Mouse (Mus musculus) hindbrain, embryonic 10.5 days (tissue): ENCODE measurements at regions not wholly inside any gene's neighbourhood (a gene's known extent, or its start where the extent isn't known, plus 50 kb on each side); places are given as distances from the start of the nearest gene placed in this dataset.

Experiments
- DNase-seq: peaks from one replicate; pipeline ENCODE4 v3.0.0-alpha.2; 2017; ENCODE audit warnings: low spot score
- H3K27ac ChIP-seq: fragments of 300-500 bp; sonication (generic); 2 replicates; pipeline ENCODE4 v1.5.1; 2016; ENCODE audit warnings: mild to moderate bottlenecking, moderate library complexity
- H3K27me3 ChIP-seq: fragments of 300-500 bp; sonication (generic); 2 replicates; pipeline ENCODE4 v1.6.1; 2016; ENCODE audit warnings: mild to moderate bottlenecking; ENCODE audit not compliant: poor library complexity, insufficient read depth, severe bottlenecking
- H3K36me3 ChIP-seq: fragments of 300-500 bp; sonication (generic); 2 replicates; pipeline ENCODE4 v1.6.1; 2016; ENCODE audit warnings: mild to moderate bottlenecking, moderate library complexity
- H3K4me1 ChIP-seq: fragments of 300-500 bp; sonication (generic); replicated peaks from 2 replicates; pipeline ENCODE4 v1.6.1; 2016; ENCODE audit warnings: mild to moderate bottlenecking
- H3K4me3 ChIP-seq: fragments of 300-500 bp; sonication (generic); 2 replicates; pipeline ENCODE4 v1.5.1; 2016; ENCODE audit warnings: mild to moderate bottlenecking, moderate library complexity
- H3K9me3 ChIP-seq: fragments of 300-500 bp; sonication (generic); 2 replicates; pipeline ENCODE4 v1.6.1; 2016; ENCODE audit warnings: mild to moderate bottlenecking, moderate library complexity
- WGBS: fragments of 180-500 bp; shearing (Covaris S2); methylation state at CpG from one replicate; pipeline ENCODE4 v1.1.7; 2016; 5-methylcytosine and 5-hydroxymethylcytosine counted together

GRCm38 (mm10) chr1:14609054-14609453, 1484.1 kb downstream of the 4930444P10Rik start:
- DNase-seq = peak; percentile 16
- H3K4me1 ChIP-seq = no peaks in the 10 kb centered on the region
- no peak overlapping the region for H3K4me3 ChIP-seq
- no peaks in the 10 kb centered on the region for H3K27me3 ChIP-seq
- H3K9me3 ChIP-seq = no peaks in the 10 kb centered on the region
- WGBS = 12% methylated on average over 2 of the region's 2 CpGs
- no peaks in the 10 kb centered on the region for H3K36me3 ChIP-seq
- H3K27ac ChIP-seq = no peak overlapping the region

- H3K27ac ChIP-seq = no peak overlapping the region
- H3K4me1 ChIP-seq = no peaks in the 10 kb centered on the region
- H3K4me3 ChIP-seq = no peak overlapping the region
- no peaks in the 10 kb centered on the region for H3K9me3 ChIP-seq
- no peaks in the 10 kb centered on the region for H3K36me3 ChIP-seq
- H3K27me3 ChIP-seq = no peaks in the 10 kb centered on the region
- no peak for DNase-seq
- 80% methylated on average over 1 of the region's 1 CpGs for WGBS
Measured at GRCm38 (mm10) chr1:14595961-14596360, 1497.2 kb downstream of the 4930444P10Rik start.

GRCm38 (mm10) chr1:14589905-14590304, 1503.2 kb downstream of the 4930444P10Rik start:
- WGBS = 96% methylated on average over 5 of the region's 5 CpGs
- H3K36me3 ChIP-seq = no peaks in the 10 kb centered on the region
- DNase-seq = no peak
- H3K4me3 ChIP-seq = no peak overlapping the region
- H3K9me3 ChIP-seq = no peaks in the 10 kb centered on the region
- no peak overlapping the region for H3K27ac ChIP-seq
- H3K27me3 ChIP-seq = no peaks in the 10 kb centered on the region
- H3K4me1 ChIP-seq = no peaks in the 10 kb centered on the region

GRCm38 (mm10) chr1:14579376-14579775, 1513.7 kb downstream of the 4930444P10Rik start:
- no peaks in the 10 kb centered on the region for H3K9me3 ChIP-seq
- H3K27me3 ChIP-seq = no peaks in the 10 kb centered on the region
- no peak overlapping the region for H3K27ac ChIP-seq
- no peak for DNase-seq
- no peak overlapping the region for H3K4me3 ChIP-seq
- H3K36me3 ChIP-seq = no peaks in the 10 kb centered on the region
- WGBS = 78% methylated on average over 1 of the region's 1 CpGs
- H3K4me1 ChIP-seq = no peaks in the 10 kb centered on the region

GRCm38 (mm10) chr1:14576263-14576662, 1516.9 kb downstream of the 4930444P10Rik start:
- no peak for DNase-seq
- H3K36me3 ChIP-seq = no peaks in the 10 kb centered on the region
- WGBS = 92% methylated on average over 1 of the region's 1 CpGs
- H3K9me3 ChIP-seq = no peaks in the 10 kb centered on the region
- no peaks in the 10 kb centered on the region for H3K27me3 ChIP-seq
- no peak overlapping the region for H3K27ac ChIP-seq
- H3K4me1 ChIP-seq = no peaks in the 10 kb centered on the region
- H3K4me3 ChIP-seq = no peak overlapping the region

- no peak overlapping the region for H3K4me3 ChIP-seq
- 38% methylated on average over 5 of the region's 5 CpGs for WGBS
- H3K27ac ChIP-seq = no peak overlapping the region
- H3K36me3 ChIP-seq = no peaks in the 10 kb centered on the region
- peak; percentile 6 for DNase-seq
- H3K27me3 ChIP-seq = no peaks in the 10 kb centered on the region
- H3K4me1 ChIP-seq = no peaks in the 10 kb centered on the region
- H3K9me3 ChIP-seq = no peaks in the 10 kb centered on the region
Measured at GRCm38 (mm10) chr1:14570562-14570981, 1522.6 kb downstream of the 4930444P10Rik start.

GRCm38 (mm10) chr1:14570113-14570512, 1523.0 kb downstream of the 4930444P10Rik start:
- Histone ChIP-seq H3K27ac (no peak overlapping the region), H3K27me3 (no peaks in the 10 kb centered on the region), H3K36me3 (no peaks in the 10 kb centered on the region), H3K4me3 (no peak overlapping the region), H3K4me1 (no peaks in the 10 kb centered on the region), H3K9me3 (no peaks in the 10 kb centered on the region)
- no peak for DNase-seq
- 80% methylated on average over 3 of the region's 3 CpGs for WGBS

- Histone ChIP-seq H3K4me3 (no peak overlapping the region), H3K36me3 (no peaks in the 10 kb centered on the region), H3K27me3 (no peaks in the 10 kb centered on the region), H3K4me1 (0 out of 2 replicates have a peak, but pooled peaks cover 3% of the 10 kb centered on the region), H3K9me3 (no peaks in the 10 kb centered on the region), H3K27ac (no peak overlapping the region)
- DNase-seq = no peak
- 67% methylated on average over 4 of the region's 4 CpGs for WGBS
Measured at GRCm38 (mm10) chr1:14567006-14567405, 1526.1 kb downstream of the 4930444P10Rik start.

- WGBS = 69% methylated on average over 1 of the region's 1 CpGs
- no peak for DNase-seq
- H3K4me1 ChIP-seq = 0 out of 2 replicates have a peak, but pooled peaks cover 3% of the 10 kb centered on the region
- H3K4me3 ChIP-seq = no peak overlapping the region
- no peak overlapping the region for H3K27ac ChIP-seq
- no peaks in the 10 kb centered on the region for H3K9me3 ChIP-seq
- no peaks in the 10 kb centered on the region for H3K27me3 ChIP-seq
- no peaks in the 10 kb centered on the region for H3K36me3 ChIP-seq
Measured at GRCm38 (mm10) chr1:14566386-14566785, 1526.7 kb downstream of the 4930444P10Rik start.
